In genomic region chr7:143764876-143765530, GRCm38 (mm10) we compare ENCODE assay signal across 24 mouse cellular contexts. TPM values are rescaled to one million over a fixed set of nuclear protein-coding genes. Genes with fewer than 3 reads are reported as not detected.
DNase-seq lines count a peak whose midpoint lies in the region; ATAC-seq and TF ChIP-seq lines count a peak whose summit lies in the region.
"Had no signal": no experiment of that assay in that cellular context is flagged by ENCODE, and none has a peak within 500 bp of the region (broad histone marks: within the 10 kb centered on the region; RNA-seq: fewer than 3 reads in every experiment).

No protein-coding gene starts in this region.

- no peak overlapping the region for H3K9ac ChIP-seq in forebrain, embryonic 14.5 days (ENCODE audit: low read length)
- H3K9ac ChIP-seq: forebrain, embryonic 13.5 days; hindbrain, embryonic 15.5 days had no signal

- no peaks in the 10 kb centered on the region for H3K9me3 ChIP-seq in forebrain, embryonic 14.5 days (replicated peaks; ENCODE audit: control insufficient read depth, low read length)
- H3K9me3 ChIP-seq: embryonic facial prominence, embryonic 10.5 days; forebrain, embryonic 13.5 days; heart, embryonic 10.5 days; hindbrain, embryonic 15.5 days had no signal

- peak; percentile 40 for DNase-seq in thymus, adult 2 months
- no peak for DNase-seq in thymus, adult 18-20 months
- peak; percentile 57 for DNase-seq in thymus, postnatal 25 days
- no peak for DNase-seq in forebrain, embryonic 14.5 days (ENCODE audit: low spot score)
- no peak for DNase-seq in ovary, postnatal 10 days (ENCODE audit: low spot score)
- DNase-seq: adrenal gland, postnatal 14 days; cerebellum, adult 18-20 months; cerebellum, adult 9-11 months; cerebellum, postnatal 36 days; gastrocnemius, adult 2 months; gastrocnemius, postnatal 25 days; heart, adult 18-20 months; heart, postnatal 10 days had no signal

- TF ChIP-seq CTCF in thymus, adult 2 months (IDR thresholded peaks at IDR 0.05; ENCODE audit: borderline replicate concordance, control insufficient read depth, extremely low read depth, insufficient read depth, low read length, poor library complexity) = no peak

- WGBS in thymus, adult 2 months = 19% methylated on average over 19 of the region's 19 CpGs
- WGBS in forebrain, embryonic 14.5 days = 78% methylated on average over 19 of the region's 19 CpGs

- H3K4me3 ChIP-seq in thymus, adult 2 months (ENCODE audit: control insufficient read depth, insufficient read depth, low read length) = no peak overlapping the region
- H3K4me3 ChIP-seq in forebrain, embryonic 14.5 days (ENCODE audit: low read depth, low read length) = no peak overlapping the region
- H3K4me3 ChIP-seq: embryonic facial prominence, embryonic 10.5 days; forebrain, embryonic 13.5 days; gastrocnemius, adult 2 months; heart, embryonic 10.5 days; hindbrain, embryonic 15.5 days had no signal

- H3K36me3 ChIP-seq in thymus, adult 2 months (ENCODE audit: control insufficient read depth, insufficient read depth, low read length) = no peaks in the 10 kb centered on the region
- no peaks in the 10 kb centered on the region for H3K36me3 ChIP-seq in forebrain, embryonic 14.5 days (ENCODE audit: control insufficient read depth, insufficient read depth, low read length)
- H3K36me3 ChIP-seq: embryonic facial prominence, embryonic 10.5 days; heart, embryonic 10.5 days; hindbrain, embryonic 15.5 days had no signal

- H3K27ac ChIP-seq in thymus, adult 2 months (ENCODE audit: control insufficient read depth, insufficient read depth, low read length) = no peak overlapping the region
- H3K27ac ChIP-seq in forebrain, embryonic 14.5 days (ENCODE audit: low read depth, low read length) = no peak overlapping the region
- H3K27ac ChIP-seq: embryonic facial prominence, embryonic 10.5 days; forebrain, embryonic 13.5 days; gastrocnemius, adult 2 months; heart, embryonic 10.5 days; hindbrain, embryonic 15.5 days had no signal

- H3K27me3 ChIP-seq in thymus, adult 2 months (ENCODE audit: control insufficient read depth, insufficient read depth, low read length) = no peaks in the 10 kb centered on the region
- 0 out of 2 replicates have a peak, but pooled peaks cover 4% of the 10 kb centered on the region for H3K27me3 ChIP-seq in forebrain, embryonic 14.5 days (replicated peaks; ENCODE audit: control insufficient read depth, insufficient read depth, low read length)

- peak; percentile 46 for ATAC-seq in megakaryocyte progenitor cell, adult 5-6 weeks (replicated peaks; ENCODE audit: poor library complexity)
- no peak for ATAC-seq in forebrain, embryonic 14.5 days
- no peak for ATAC-seq in activated CD4-positive, CD25-positive, alpha-beta regulatory T cell, adult 4 months
- ATAC-seq: forebrain, embryonic 13.5 days had no signal

- no peak for TF ChIP-seq POLR2A in thymus, adult 2 months (IDR thresholded peaks at IDR 0.05; ENCODE audit: control insufficient read depth, extremely low read depth, insufficient read depth, low read length, poor library complexity)

- H3K4me2 ChIP-seq in forebrain, embryonic 14.5 days (ENCODE audit: low read length) = no peak overlapping the region
- H3K4me2 ChIP-seq: forebrain, embryonic 13.5 days; hindbrain, embryonic 15.5 days had no signal

- peaks cover 17% of the 10 kb centered on the region for H3K4me1 ChIP-seq in thymus, adult 2 months (replicated peaks; ENCODE audit: control insufficient read depth, insufficient read depth, low read length)
- no peaks in the 10 kb centered on the region for H3K4me1 ChIP-seq in forebrain, embryonic 14.5 days (ENCODE audit: control insufficient read depth, insufficient read depth, low read length)
- H3K4me1 ChIP-seq: embryonic facial prominence, embryonic 10.5 days; forebrain, embryonic 13.5 days; heart, embryonic 10.5 days; hindbrain, embryonic 15.5 days had no signal

RNA-seq across cellular contexts. Expression of gene Mrgprg, which starts 1.8 kb away (rescaled TPM):
- 2.0 and 2.2 TPM in 2 replicates for polyA plus RNA-seq in thymus, adult 2 months (2012; rRNA removed)
- total RNA-seq in megakaryocyte progenitor cell, adult 5-6 weeks (2015) = not detected in 2 replicates
- total RNA-seq in megakaryocyte progenitor cell, adult 5-6 weeks (2017) = not detected in 2 replicates
- not detected in 2 replicates for polyA plus RNA-seq in forebrain, embryonic 14.5 days (2014; fragmentation: Nextera tagmentation; extraction: Ambion mirVana)
- not detected for polyA plus RNA-seq in activated CD4-positive, CD25-positive, alpha-beta regulatory T cell, adult 4 months (2017; shearing (Covaris generic))
- total RNA-seq: heart, postnatal 10 days; MEL had no signal
- polyA plus RNA-seq: C2C12; embryonic facial prominence, embryonic 10.5 days; embryonic facial prominence, embryonic 14.5 days; forebrain, embryonic 13.5 days; heart, embryonic 14.5 days; hindbrain, embryonic 11.5 days; hindbrain, embryonic 15.5 days had no signal

RNA-seq across cellular contexts. Expression of gene Osbpl5, which starts 8.2 kb away (rescaled TPM):
- polyA plus RNA-seq in thymus, adult 2 months (2012; rRNA removed) = 16.6 and 20.6 TPM in 2 replicates
- 2.7 and 3.4 TPM in 2 replicates for total RNA-seq in megakaryocyte progenitor cell, adult 5-6 weeks (2015)
- 4.4 and 8.6 TPM in 2 replicates for total RNA-seq in megakaryocyte progenitor cell, adult 5-6 weeks (2017)
- polyA plus RNA-seq in forebrain, embryonic 14.5 days (2014; fragmentation: Nextera tagmentation; extraction: Ambion mirVana) = 25.8 and 29.4 TPM in 2 replicates
- 10 to 100 TPM; 18.3 to 29.2 TPM for polyA plus RNA-seq in activated CD4-positive, CD25-positive, alpha-beta regulatory T cell, adult 4 months (2017; shearing (Covaris generic))

RNA-seq across cellular contexts. Expression of gene Mrgpre, which starts 19.3 kb away (rescaled TPM):
- polyA plus RNA-seq in thymus, adult 2 months (2012; rRNA removed) = 9.8 and 11.3 TPM in 2 replicates
- total RNA-seq in megakaryocyte progenitor cell, adult 5-6 weeks (2015) = 1.3 and 2.9 TPM in 2 replicates
- 0.17 and 0.95 TPM in 2 replicates for total RNA-seq in megakaryocyte progenitor cell, adult 5-6 weeks (2017)
- polyA plus RNA-seq in forebrain, embryonic 14.5 days (2014; fragmentation: Nextera tagmentation; extraction: Ambion mirVana) = 2.6 and 3.6 TPM in 2 replicates
- polyA plus RNA-seq in activated CD4-positive, CD25-positive, alpha-beta regulatory T cell, adult 4 months (2017; shearing (Covaris generic)) = 1 to 10 TPM; 4.8 to 4.9 TPM

RNA-seq across cellular contexts. Expression of gene Nadsyn1, which starts 57.6 kb away (rescaled TPM):
- polyA plus RNA-seq in thymus, adult 2 months (2012; rRNA removed) = 14.0 and 17.7 TPM in 2 replicates
- total RNA-seq in megakaryocyte progenitor cell, adult 5-6 weeks (2015) = 4.4 and 7.1 TPM in 2 replicates
- 9.2 and 9.5 TPM in 2 replicates for total RNA-seq in megakaryocyte progenitor cell, adult 5-6 weeks (2017)
- polyA plus RNA-seq in forebrain, embryonic 14.5 days (2014; fragmentation: Nextera tagmentation; extraction: Ambion mirVana) = 5.2 TPM in 2 replicates
- 10 to 100 TPM; 13.7 to 16.0 TPM for polyA plus RNA-seq in activated CD4-positive, CD25-positive, alpha-beta regulatory T cell, adult 4 months (2017; shearing (Covaris generic))

RNA-seq across cellular contexts. Expression of gene Dhcr7, which starts 57.9 kb away (rescaled TPM):
- 246 and 256 TPM in 2 replicates for polyA plus RNA-seq in thymus, adult 2 months (2012; rRNA removed)
- total RNA-seq in megakaryocyte progenitor cell, adult 5-6 weeks (2015) = 26.3 and 29.4 TPM in 2 replicates
- 10.9 and 13.2 TPM in 2 replicates for total RNA-seq in megakaryocyte progenitor cell, adult 5-6 weeks (2017)
- 59.2 and 64.8 TPM in 2 replicates for polyA plus RNA-seq in forebrain, embryonic 14.5 days (2014; fragmentation: Nextera tagmentation; extraction: Ambion mirVana)
- polyA plus RNA-seq in activated CD4-positive, CD25-positive, alpha-beta regulatory T cell, adult 4 months (2017; shearing (Covaris generic)) = 10 to 100 TPM; 42.4 to 42.9 TPM

Comparison
In these comparisons a context has a peak if more than half of its experiments do, and no peak if none do; other contexts are left out.
1. DNase-seq: peak in thymus, adult 2 months (single experiment) and thymus, postnatal 25 days (single experiment); none in thymus, adult 18-20 months (0 of 2), forebrain, embryonic 14.5 days (single experiment) and ovary, postnatal 10 days (single experiment).